Mouse (Mus musculus) bone marrow macrophage, adult 2 months (primary cell): ENCODE data around the gene Ndufb10.

Experiments used
- CTCF ChIP-seq: IDR thresholded peaks from 2 replicates; pipeline ENCODE4 v1.5.1; 2012; ENCODE audit warnings: low read depth, mild to moderate bottlenecking, low read length, moderate library complexity
- POLR2A ChIP-seq: IDR thresholded peaks from 2 replicates; pipeline ENCODE4 v1.6.1; 2012; ENCODE audit warnings: mild to moderate bottlenecking, low read depth, low read length, borderline replicate concordance

GRCm38 (mm10) chr17:24752415-24753394 lies 28.4 kb upstream of the Ndufb10 start, which contains the start of gene Hs3st6:
- TF ChIP-seq CTCF = no peak
- TF ChIP-seq POLR2A = no peak
